Mouse (Mus musculus): ENCODE data around the gene Pdxk. TPM values are rescaled to one million over a fixed set of nuclear protein-coding genes. Genes with fewer than 3 reads are reported as not detected.

Pdxk gene
- total RNA-seq, 1 experiment, result 10.3 TPM

- DNase-seq (ENCODE audit: low read depth, low spot score), result no peak
- no peak for TF ChIP-seq HCFC1 (IDR thresholded peaks at IDR 0.05; ENCODE audit: borderline replicate concordance, insufficient read depth, low read length)
- peaks cover 6 to 25% of the 10 kb centered on the region in 2 experiments; a peak in 3 of 4 replicates for H3K4me1 ChIP-seq (ENCODE audit: control insufficient read depth in 2 of 2, insufficient read depth in 2 of 2, low read length in 2 of 2, poor library complexity in 1 of 2)
- peaks cover 6% of the 10 kb centered on the region; the same call in 1 of the 2 replicates for H3K36me3 ChIP-seq (ENCODE audit: control insufficient read depth, insufficient read depth, low read length, poor library complexity, severe bottlenecking)
- H3K9ac ChIP-seq (ENCODE audit: insufficient read depth, low read depth, low read length, poor library complexity, severe bottlenecking), result no peak overlapping the region
- no peaks in the 10 kb centered on the region for H3K9me3 ChIP-seq (ENCODE audit: control insufficient read depth, insufficient read depth, low read depth, low read length)
- H3K27ac ChIP-seq (ENCODE audit: insufficient read depth, low read depth, low read length, poor library complexity, severe bottlenecking), result no peak overlapping the region
- in situ Hi-C loops (cut with MboI; ENCODE audit: low sequenced_read_pairs in 2 of 2, unreplicated experiment in 2 of 2), result no loop called here
- no peak overlapping the region for H3K4me3 ChIP-seq (ENCODE audit: insufficient read depth in 1 of 2, low read depth in 1 of 2, low read length in 2 of 2, poor library complexity in 1 of 2, severe bottlenecking in 1 of 2)
These were observed 35.0 kb downstream of the Pdxk start for GRCm38 (mm10) chr10:78429776-78430175.

- TF ChIP-seq CHD2 (IDR thresholded peaks at IDR 0.05; ENCODE audit: low read depth, low read length) (no peak), MAFK (IDR thresholded peaks at IDR 0.05; ENCODE audit: insufficient read depth, low read depth, low read length) (0 out of 2 replicates have a peak, but pooled peaks have one; percentile 35)
- peaks cover 6 to 30% of the 10 kb centered on the region in 2 experiments; a peak in 3 of 4 replicates for H3K4me1 ChIP-seq (ENCODE audit: control insufficient read depth in 2 of 2, insufficient read depth in 2 of 2, low read length in 2 of 2, poor library complexity in 1 of 2)
- peaks cover 6% of the 10 kb centered on the region; the same call in 1 of the 2 replicates for H3K36me3 ChIP-seq (ENCODE audit: control insufficient read depth, insufficient read depth, low read length, poor library complexity, severe bottlenecking)
- DNase-seq (ENCODE audit: low read depth, low spot score), result no peak
- H3K27ac ChIP-seq (ENCODE audit: insufficient read depth, low read depth, low read length, poor library complexity, severe bottlenecking), result no peak overlapping the region
- H3K9me3 ChIP-seq (ENCODE audit: control insufficient read depth, insufficient read depth, low read depth, low read length), result no peaks in the 10 kb centered on the region
- H3K4me3 ChIP-seq (ENCODE audit: insufficient read depth in 1 of 2, low read depth in 1 of 2, low read length in 2 of 2, poor library complexity in 1 of 2, severe bottlenecking in 1 of 2), result no peak overlapping the region
- in situ Hi-C loops (cut with MboI; ENCODE audit: low sequenced_read_pairs in 2 of 2, unreplicated experiment in 2 of 2), result no loop called here
- H3K9ac ChIP-seq (ENCODE audit: insufficient read depth, low read depth, low read length, poor library complexity, severe bottlenecking), result no peak overlapping the region
These were observed 35.6 kb downstream of the Pdxk start for GRCm38 (mm10) chr10:78429180-78429579.

- in situ Hi-C loops (cut with MboI; ENCODE audit: low sequenced_read_pairs in 2 of 2, unreplicated experiment in 2 of 2), result no loop called here
- TF ChIP-seq MAFK (IDR thresholded peaks at IDR 0.05; ENCODE audit: insufficient read depth, low read depth, low read length) (0 out of 2 replicates have a peak, but pooled peaks have one; percentile 9), ZC3H11A (IDR thresholded peaks at IDR 0.05; ENCODE audit: borderline replicate concordance, low read depth, low read length) (no peak), ZNF384 (IDR thresholded peaks at IDR 0.05; ENCODE audit: low read depth, low read length) (peak; percentile 91), HCFC1 (IDR thresholded peaks at IDR 0.05; ENCODE audit: borderline replicate concordance, insufficient read depth, low read length) (no peak), CHD2 (IDR thresholded peaks at IDR 0.05; ENCODE audit: low read depth, low read length) (no peak)
- no peaks in the 10 kb centered on the region for H3K9me3 ChIP-seq (ENCODE audit: control insufficient read depth, insufficient read depth, low read depth, low read length)
- no peak overlapping the region for H3K9ac ChIP-seq (ENCODE audit: insufficient read depth, low read depth, low read length, poor library complexity, severe bottlenecking)
- no peak overlapping the region for H3K4me3 ChIP-seq (ENCODE audit: insufficient read depth in 1 of 2, low read depth in 1 of 2, low read length in 2 of 2, poor library complexity in 1 of 2, severe bottlenecking in 1 of 2)
- no peak for DNase-seq (ENCODE audit: low read depth, low spot score)
- peaks cover 6% of the 10 kb centered on the region; the same call in 1 of the 2 replicates for H3K36me3 ChIP-seq (ENCODE audit: control insufficient read depth, insufficient read depth, low read length, poor library complexity, severe bottlenecking)
- peak overlapping the region; percentile 1; the same call in 1 of the 2 replicates for H3K27ac ChIP-seq (ENCODE audit: insufficient read depth, low read depth, low read length, poor library complexity, severe bottlenecking)
- peaks cover 4 to 34% of the 10 kb centered on the region in 2 experiments; a peak in 3 of 4 replicates for H3K4me1 ChIP-seq (ENCODE audit: control insufficient read depth in 2 of 2, insufficient read depth in 2 of 2, low read length in 2 of 2, poor library complexity in 1 of 2)
These were observed 36.7 kb downstream of the Pdxk start for GRCm38 (mm10) chr10:78428070-78428469.

- TF ChIP-seq ZNF384 (IDR thresholded peaks at IDR 0.05; ENCODE audit: low read depth, low read length), result no peak
- no peak for TF ChIP-seq ZC3H11A (IDR thresholded peaks at IDR 0.05; ENCODE audit: borderline replicate concordance, low read depth, low read length)
- no peak for TF ChIP-seq MAFK (IDR thresholded peaks at IDR 0.05; ENCODE audit: insufficient read depth, low read depth, low read length)
- Histone ChIP-seq H3K9ac (ENCODE audit: insufficient read depth, low read depth, low read length, poor library complexity, severe bottlenecking) (peak overlapping the region; percentile 85), H3K4me3 (ENCODE audit: insufficient read depth in 1 of 2, low read depth in 1 of 2, low read length in 2 of 2, poor library complexity in 1 of 2, severe bottlenecking in 1 of 2) (peak overlapping the region; percentile 90 to 97), H3K27ac (ENCODE audit: insufficient read depth, low read depth, low read length, poor library complexity, severe bottlenecking) (peak overlapping the region; percentile 14; the same call in 1 of the 2 replicates), H3K4me1 (ENCODE audit: control insufficient read depth in 2 of 2, insufficient read depth in 2 of 2, low read length in 2 of 2, poor library complexity in 1 of 2) (peaks cover 4 to 34% of the 10 kb centered on the region in 2 experiments; a peak in 2 of 4 replicates), H3K36me3 (ENCODE audit: control insufficient read depth, insufficient read depth, low read length, poor library complexity, severe bottlenecking) (peaks cover 6% of the 10 kb centered on the region; the same call in 1 of the 2 replicates), H3K9me3 (ENCODE audit: control insufficient read depth, insufficient read depth, low read depth, low read length) (no peaks in the 10 kb centered on the region)
- in situ Hi-C loops (cut with MboI; ENCODE audit: low sequenced_read_pairs in 2 of 2, unreplicated experiment in 2 of 2), result no loop called here
- DNase-seq (ENCODE audit: low read depth, low spot score), result no peak
These were observed 38.5 kb downstream of the Pdxk start for GRCm38 (mm10) chr10:78426117-78426735.
